Mouse (Mus musculus) CH12.LX (cell line): ENCODE measurements around the gene Catsper2.
A peak's percentile ranks its signal among the peaks of the same experiment; 100 is the strongest.

Experiments used
- CHD2 ChIP-seq: IDR thresholded peaks from 2 replicates; pipeline ENCODE4 v1.6.1; 2011; ENCODE audit warnings: low read length, improper control_type of control experiment
- CTCF ChIP-seq, 2 experiments: IDR thresholded peaks in 1 of 2; conservative IDR thresholded peaks in 1 of 2; 2 replicates each; pipeline ENCODE4 v1.5.1; 2011 to 2012; ENCODE audit warnings: low read depth in 2 of 2, low read length in 2 of 2, improper control_type of control experiment in 1 of 2, inconsistent platforms in 1 of 2, mild to moderate bottlenecking in 1 of 2, moderate library complexity in 1 of 2
- EP300 ChIP-seq: IDR thresholded peaks from 2 replicates; pipeline ENCODE4 v1.6.1; 2011; ENCODE audit warnings: low read length, improper control_type of control experiment
- MYC ChIP-seq: IDR thresholded peaks from 2 replicates; pipeline ENCODE4 v1.6.1; 2011; ENCODE audit warnings: low read depth, mild to moderate bottlenecking, improper control_type of control experiment, low read length
- POLR2A ChIP-seq: IDR thresholded peaks from 2 replicates; pipeline ENCODE4 v1.6.1; 2011; ENCODE audit warnings: low read depth, mild to moderate bottlenecking, improper control_type of control experiment, low read length
- SMC3 ChIP-seq: IDR thresholded peaks from 2 replicates; pipeline ENCODE4 v1.6.1; 2011; ENCODE audit warnings: low read depth, low read length, improper control_type of control experiment
- UBTF ChIP-seq: IDR thresholded peaks from 2 replicates; pipeline ENCODE4 v1.6.1; 2012; ENCODE audit warnings: low read depth, mild to moderate bottlenecking, inconsistent platforms, low read length, improper control_type of control experiment, moderate library complexity
- USF1 ChIP-seq: IDR thresholded peaks from 2 replicates; pipeline ENCODE4 v1.6.1; 2014; ENCODE audit warnings: low read depth, mild to moderate bottlenecking, inconsistent platforms, low read length, improper control_type of control experiment
- ZKSCAN1 ChIP-seq: IDR thresholded peaks from 2 replicates; pipeline ENCODE4 v1.6.1; 2012; ENCODE audit warnings: low read depth, inconsistent platforms, low read length, improper control_type of control experiment, borderline replicate concordance

- TF ChIP-seq UBTF: no peak
- no peak for TF ChIP-seq CHD2
- TF ChIP-seq MYC: no peak
- no peak for TF ChIP-seq ZKSCAN1
- peak in 1 of 2 experiments; percentile 44; a peak in 2 of 4 replicates for TF ChIP-seq CTCF (conservative IDR thresholded peaks at IDR 0.05 in 1 of 2, IDR thresholded peaks at IDR 0.05 in 1 of 2; ENCODE audit: low read depth in 2 of 2, low read length in 2 of 2)
- no peak for TF ChIP-seq POLR2A
- no peak for TF ChIP-seq SMC3
- TF ChIP-seq USF1: no peak
- TF ChIP-seq EP300: no peak
Observed at GRCm38 (mm10) chr2:121448136-121448535, 34.5 kb upstream of the Catsper2 start.
